Mouse (Mus musculus) mouse embryonic stem cell (cell line): ENCODE measurements around the gene Ush1g.

Experiments
- in situ Hi-C, 2 experiments: fragments of 300-500 bp; cut with MboI; formaldehyde crosslinking; loops; 1 replicate in 1 of 2; 3 replicates in 1 of 2; pipeline ENCODE4 v1.14.3; 2019 to 2020; ENCODE audit warnings: low sequenced_read_pairs in 2 of 2, low pct_unique_long_range_greater_than_20kb in 1 of 2, mixed read lengths in 1 of 2; ENCODE audit not compliant: unreplicated experiment in 1 of 2

Gene Ush1g

GRCm38 (mm10) chr11:115276780-115277603 lies 44.8 kb downstream of the Ush1g start, which contains the start of gene Fdxr:
Gene Fdxr, minus strand, starts transcription at chr11:115277050.
- in situ Hi-C loops = loop anchor here in 1 of 2 experiments (10.0 kb wide), 1 partner anchor 182 kb away; the partner anchor contains the start of gene Rab37

- in situ Hi-C loops = loop anchor here in 1 of 2 experiments (10.0 kb wide), 1 partner anchor 181 kb away; the partner anchor contains the start of gene Rab37
Measured at GRCm38 (mm10) chr11:115275954-115276353, 45.9 kb downstream of the Ush1g start.

- in situ Hi-C loops = loop anchor here in 1 of 2 experiments (10.0 kb wide), 1 partner anchor 181 kb away; the partner anchor contains the start of gene Rab37
Measured at GRCm38 (mm10) chr11:115275509-115275908, 46.3 kb downstream of the Ush1g start.

GRCm38 (mm10) chr11:115274771-115275170 lies 47.1 kb downstream of the Ush1g start:
- in situ Hi-C loops = loop anchor here (5.0 to 25.0 kb wide), 3 partner anchors 72 to 180 kb away; partner anchors contain the start of genes Rab37 (in 1 of the 2) and Slc9a3r1 (in 1 of the 2)

- in situ Hi-C loops = loop anchor here (5.0 to 25.0 kb wide), 3 partner anchors 72 to 179 kb away; partner anchors contain the start of genes Rab37 (in 1 of the 2) and Slc9a3r1 (in 1 of the 2)
Measured at GRCm38 (mm10) chr11:115274178-115274577, 47.7 kb downstream of the Ush1g start.

GRCm38 (mm10) chr11:115273735-115274134 lies 48.1 kb downstream of the Ush1g start:
- in situ Hi-C loops = loop anchor here (5.0 to 25.0 kb wide), 3 partner anchors 71 to 179 kb away; partner anchors contain the start of genes Rab37 (in 1 of the 2) and Slc9a3r1 (in 1 of the 2)

GRCm38 (mm10) chr11:115272894-115273498 lies 48.8 kb downstream of the Ush1g start:
- in situ Hi-C loops = loop anchor here (5.0 to 25.0 kb wide), 3 partner anchors 71 to 178 kb away; partner anchors contain the start of genes Rab37 (in 1 of the 2) and Slc9a3r1 (in 1 of the 2)

GRCm38 (mm10) chr11:115271481-115271880 lies 50.4 kb downstream of the Ush1g start:
- in situ Hi-C loops = loop anchor here (5.0 to 25.0 kb wide), 3 partner anchors 69 to 177 kb away; partner anchors contain the start of genes Rab37 (in 1 of the 2) and Slc9a3r1 (in 1 of the 2)

GRCm38 (mm10) chr11:115271052-115271451 lies 50.8 kb downstream of the Ush1g start:
- in situ Hi-C loops = loop anchor here (5.0 to 25.0 kb wide), 3 partner anchors 69 to 176 kb away; partner anchors contain the start of genes Rab37 (in 1 of the 2) and Slc9a3r1 (in 1 of the 2)

- in situ Hi-C loops = loop anchor here (5.0 to 25.0 kb wide), 3 partner anchors 68 to 176 kb away; partner anchors contain the start of genes Rab37 (in 1 of the 2) and Slc9a3r1 (in 1 of the 2)
Measured at GRCm38 (mm10) chr11:115270148-115270861, 51.5 kb downstream of the Ush1g start.

- in situ Hi-C loops = loop anchor here (5.0 to 25.0 kb wide), 3 partner anchors 67 to 175 kb away; partner anchors contain the start of genes Rab37 (in 1 of the 2) and Slc9a3r1 (in 1 of the 2)
Measured at GRCm38 (mm10) chr11:115269330-115270066, 52.3 kb downstream of the Ush1g start.

GRCm38 (mm10) chr11:115267958-115268357 lies 53.9 kb downstream of the Ush1g start:
- in situ Hi-C loops = loop anchor here in 1 of 2 experiments (25.0 kb wide), 1 partner anchor 106 kb away; the partner anchor contains the start of gene Slc9a3r1

- in situ Hi-C loops = loop anchor here in 1 of 2 experiments (25.0 kb wide), 1 partner anchor 105 kb away; the partner anchor contains the start of gene Slc9a3r1
Measured at GRCm38 (mm10) chr11:115267061-115267883, 54.6 kb downstream of the Ush1g start, which contains the start of gene Grin2c. Gene Grin2c, minus strand, starts transcription at chr11:115267243.

GRCm38 (mm10) chr11:115266400-115266778 lies 55.5 kb downstream of the Ush1g start:
- in situ Hi-C loops = loop anchor here in 1 of 2 experiments (25.0 kb wide), 1 partner anchor 104 kb away; the partner anchor contains the start of gene Slc9a3r1

- in situ Hi-C loops = loop anchor here in 1 of 2 experiments (25.0 kb wide), 1 partner anchor 104 kb away; the partner anchor contains the start of gene Slc9a3r1
Measured at GRCm38 (mm10) chr11:115265771-115266399, 56.0 kb downstream of the Ush1g start.
